Mouse (Mus musculus): ENCODE data around the gene Reg4.

Reg4 gene

GRCm38 (mm10) chr3:98280933-98281678 is 59.1 kb downstream of the Reg4 start:
- peak in 1 of 2 experiments; percentile 4 for DNase-seq (ENCODE audit: low read depth in 1 of 2, low spot score in 2 of 2)

DNA sequence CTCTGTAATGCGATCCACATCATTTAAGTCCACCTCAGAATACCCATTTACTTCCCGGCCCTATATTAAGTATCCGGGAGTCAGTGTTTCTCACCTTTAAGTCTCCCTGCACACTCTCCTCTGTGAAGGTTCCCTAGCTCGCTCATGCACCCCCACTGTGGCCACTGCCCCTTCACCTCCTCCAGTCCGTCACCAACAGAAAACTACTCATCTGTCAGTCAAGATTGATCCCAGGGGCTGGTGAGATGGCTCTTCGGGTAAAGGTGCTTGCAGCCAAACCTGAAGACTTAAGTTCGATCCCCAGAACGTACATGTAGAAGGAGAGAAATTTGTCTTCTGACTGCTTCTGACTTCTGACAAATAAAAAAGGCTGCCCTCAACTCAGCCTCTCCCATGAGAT is 60.5 kb downstream of the Reg4 start:
- no peak for DNase-seq (ENCODE audit: low read depth in 1 of 2, low spot score in 2 of 2)

DNA sequence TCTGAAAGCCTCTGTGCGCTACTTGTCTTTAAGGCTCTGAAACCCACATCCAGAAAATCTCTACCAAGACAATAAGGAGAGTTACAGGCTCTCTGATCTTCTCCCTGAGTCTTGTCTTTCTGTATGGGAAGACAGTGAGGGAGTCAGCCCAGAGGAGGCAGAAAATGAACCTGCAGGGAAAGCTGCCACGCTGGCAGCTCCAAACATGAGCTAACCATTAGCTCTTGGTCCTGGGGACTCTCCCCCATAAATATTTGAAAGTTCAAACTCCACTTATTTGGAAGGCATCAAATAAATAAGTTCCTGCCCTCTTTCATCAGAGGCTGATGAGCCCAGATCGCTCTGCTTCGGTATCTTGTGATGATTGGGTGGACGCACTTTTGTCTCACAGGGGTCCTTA is 61.2 kb downstream of the Reg4 start:
- no peak for DNase-seq (ENCODE audit: low read depth in 1 of 2, low spot score in 2 of 2)

Measured in monocyte, adult 2 months (primary cell).